Mouse (Mus musculus): ENCODE data around the gene Upk2. TPM values are rescaled to one million over a fixed set of nuclear protein-coding genes. Genes with fewer than 3 reads are reported as not detected.
A peak's percentile ranks its signal among the peaks of the same experiment; 100 is the strongest.
"Not testable (repeated sequence)": the region's sequence is repeated elsewhere in the genome, so short reads cannot be mapped to it uniquely, and the experiment has no call there.

Upk2 gene
- polyA plus RNA-seq, 1 experiment, result not detected

GRCm38 (mm10) chr9:44423576-44423975 lies 31.2 kb downstream of the Upk2 start:
- TF ChIP-seq CTCF (IDR thresholded peaks at IDR 0.05; ENCODE audit: control insufficient read depth, insufficient read depth, low read length) (no peak), POLR2A (IDR thresholded peaks at IDR 0.05; ENCODE audit: borderline replicate concordance, control insufficient read depth, low read depth, low read length) (no peak)
- WGBS, result 67% methylated on average over 4 of the region's 4 CpGs
- H3K4me1 ChIP-seq (ENCODE audit: control insufficient read depth, insufficient read depth, low read length), result no peaks in the 10 kb centered on the region; the same call in 1 of the 2 replicates
- H3K27ac ChIP-seq (ENCODE audit: control insufficient read depth, insufficient read depth, low read depth, low read length, poor library complexity), result no peak overlapping the region
- H3K4me3 ChIP-seq (replicated peaks; ENCODE audit: control insufficient read depth, low read depth, low read length), result no peak overlapping the region

GRCm38 (mm10) chr9:44420280-44420898 lies 34.4 kb downstream of the Upk2 start:
- WGBS, result 30% methylated on average over 5 of the region's 5 CpGs
- Histone ChIP-seq H3K4me3 (replicated peaks; ENCODE audit: control insufficient read depth, low read depth, low read length) (no peak overlapping the region), H3K4me1 (ENCODE audit: control insufficient read depth, insufficient read depth, low read length) (peaks cover 2% of the 10 kb centered on the region), H3K27ac (ENCODE audit: control insufficient read depth, insufficient read depth, low read depth, low read length, poor library complexity) (no peak overlapping the region)
- no peak for TF ChIP-seq POLR2A (IDR thresholded peaks at IDR 0.05; ENCODE audit: borderline replicate concordance, control insufficient read depth, low read depth, low read length)
- TF ChIP-seq CTCF (IDR thresholded peaks at IDR 0.05; ENCODE audit: control insufficient read depth, insufficient read depth, low read length), result no peak

GRCm38 (mm10) chr9:44419730-44420129 lies 35.0 kb downstream of the Upk2 start:
- WGBS, result 85% methylated on average over 9 of the region's 9 CpGs
- H3K4me1 ChIP-seq (ENCODE audit: control insufficient read depth, insufficient read depth, low read length); H3K4me3 ChIP-seq (replicated peaks; ENCODE audit: control insufficient read depth, low read depth, low read length); H3K27ac ChIP-seq (ENCODE audit: control insufficient read depth, insufficient read depth, low read depth, low read length, poor library complexity): not testable (repeated sequence)

- no peak for TF ChIP-seq POLR2A (IDR thresholded peaks at IDR 0.05; ENCODE audit: borderline replicate concordance, control insufficient read depth, low read depth, low read length)
- TF ChIP-seq CTCF (IDR thresholded peaks at IDR 0.05; ENCODE audit: control insufficient read depth, insufficient read depth, low read length), result no peak
- H3K4me1 ChIP-seq (ENCODE audit: control insufficient read depth, insufficient read depth, low read length), result peaks cover 2% of the 10 kb centered on the region
- peak within 1 kb of the TSS; percentile 69 for H3K27ac ChIP-seq (ENCODE audit: control insufficient read depth, insufficient read depth, low read depth, low read length, poor library complexity)
- peak within 1 kb of the TSS; percentile 97 for H3K4me3 ChIP-seq (replicated peaks; ENCODE audit: control insufficient read depth, low read depth, low read length)
- 64% methylated on average over 14 of the region's 14 CpGs for WGBS
These were observed 36.0 kb downstream of the Upk2 start, which contains the start of gene Ccdc84 for GRCm38 (mm10) chr9:44418519-44419385. Gene Ccdc84 (minus strand): TSS chr9:44418569.

- Histone ChIP-seq H3K4me3 (replicated peaks; ENCODE audit: control insufficient read depth, low read depth, low read length) (peak overlapping the region; percentile 97), H3K4me1 (ENCODE audit: control insufficient read depth, insufficient read depth, low read length) (peaks cover 2% of the 10 kb centered on the region), H3K27ac (ENCODE audit: control insufficient read depth, insufficient read depth, low read depth, low read length, poor library complexity) (peak overlapping the region; percentile 69)
- WGBS, result under 1% methylated on average over 38 of the region's 38 CpGs
- TF ChIP-seq CTCF (IDR thresholded peaks at IDR 0.05; ENCODE audit: control insufficient read depth, insufficient read depth, low read length) (peak; percentile 50), POLR2A (IDR thresholded peaks at IDR 0.05; ENCODE audit: borderline replicate concordance, control insufficient read depth, low read depth, low read length) (peak; percentile 50; the same call in 1 of the 2 replicates)
These were observed 36.8 kb downstream of the Upk2 start for GRCm38 (mm10) chr9:44417892-44418363.

GRCm38 (mm10) chr9:44417156-44417891 lies 37.5 kb downstream of the Upk2 start:
- Histone ChIP-seq H3K27ac (ENCODE audit: control insufficient read depth, insufficient read depth, low read depth, low read length, poor library complexity) (peak overlapping the region; percentile 69), H3K4me1 (ENCODE audit: control insufficient read depth, insufficient read depth, low read length) (peaks cover 2% of the 10 kb centered on the region), H3K4me3 (replicated peaks; ENCODE audit: control insufficient read depth, low read depth, low read length) (peak overlapping the region; percentile 97)
- 3% methylated on average over 26 of the region's 26 CpGs for WGBS
- TF ChIP-seq CTCF (IDR thresholded peaks at IDR 0.05; ENCODE audit: control insufficient read depth, insufficient read depth, low read length) (no peak), POLR2A (IDR thresholded peaks at IDR 0.05; ENCODE audit: borderline replicate concordance, control insufficient read depth, low read depth, low read length) (no peak)

GRCm38 (mm10) chr9:44412781-44413180 lies 42.0 kb downstream of the Upk2 start:
- Histone ChIP-seq H3K4me3 (replicated peaks; ENCODE audit: control insufficient read depth, low read depth, low read length) (no peak overlapping the region), H3K27ac (ENCODE audit: control insufficient read depth, insufficient read depth, low read depth, low read length, poor library complexity) (no peak overlapping the region), H3K4me1 (ENCODE audit: control insufficient read depth, insufficient read depth, low read length) (peaks cover 2% of the 10 kb centered on the region; the same call in 1 of the 2 replicates)
- WGBS, result 82% methylated on average over 2 of the region's 2 CpGs
- TF ChIP-seq POLR2A (IDR thresholded peaks at IDR 0.05; ENCODE audit: borderline replicate concordance, control insufficient read depth, low read depth, low read length) (no peak), CTCF (IDR thresholded peaks at IDR 0.05; ENCODE audit: control insufficient read depth, insufficient read depth, low read length) (no peak)

GRCm38 (mm10) chr9:44412306-44412705 lies 42.5 kb downstream of the Upk2 start:
- TF ChIP-seq POLR2A (IDR thresholded peaks at IDR 0.05; ENCODE audit: borderline replicate concordance, control insufficient read depth, low read depth, low read length) (no peak), CTCF (IDR thresholded peaks at IDR 0.05; ENCODE audit: control insufficient read depth, insufficient read depth, low read length) (no peak)
- WGBS, result 42% methylated on average over 4 of the region's 4 CpGs
- Histone ChIP-seq H3K4me3 (replicated peaks; ENCODE audit: control insufficient read depth, low read depth, low read length) (no peak overlapping the region), H3K27ac (ENCODE audit: control insufficient read depth, insufficient read depth, low read depth, low read length, poor library complexity) (no peak overlapping the region), H3K4me1 (ENCODE audit: control insufficient read depth, insufficient read depth, low read length) (peaks cover under 1% of the 10 kb centered on the region; the same call in 1 of the 2 replicates)

All from bone marrow, adult 2 months (tissue).